Mouse (Mus musculus) embryonic facial prominence, embryonic 11.5 days (tissue): ENCODE data around the gene Dst. TPM values are rescaled to one million over a fixed set of nuclear protein-coding genes. Genes with fewer than 3 reads are reported as not detected.

ENCODE experiments used
- ATAC-seq: fragments of 200-750 bp; cut with Nextera tagmentation; replicated peaks from 2 replicates; pipeline ENCODE4 v1.8.0; 2017; ENCODE audit warnings: low read depth; ENCODE audit not compliant: insufficient number of reproducible peaks, low FRiP score, low TSS enrichment
- DNase-seq: peaks from one replicate; pipeline ENCODE4 v3.0.0-alpha.2; 2015; ENCODE audit warnings: low spot score
- H3K27ac ChIP-seq: fragments of 300-500 bp; sonication (generic); replicated peaks from 2 replicates; pipeline ENCODE4 v1.5.1; 2014; ENCODE audit warnings: mild to moderate bottlenecking, low read depth, low read length, control low read depth
- H3K27me3 ChIP-seq: fragments of 300-500 bp; sonication (generic); 2 replicates; pipeline ENCODE4 v1.6.1; 2014; ENCODE audit warnings: mild to moderate bottlenecking, low read length, moderate library complexity, mixed read lengths; ENCODE audit not compliant: control insufficient read depth, insufficient read depth
- H3K36me3 ChIP-seq: fragments of 300-500 bp; sonication (generic); replicated peaks from 2 replicates; pipeline ENCODE4 v1.6.1; 2014; ENCODE audit warnings: low read depth, mild to moderate bottlenecking, low read length, moderate library complexity, mixed read lengths; ENCODE audit not compliant: control insufficient read depth, insufficient read depth
- H3K4me1 ChIP-seq: fragments of 300-500 bp; sonication (generic); 2 replicates; pipeline ENCODE4 v1.6.1; 2014; ENCODE audit warnings: low read length, mixed read lengths; ENCODE audit not compliant: control insufficient read depth, insufficient read depth
- H3K4me2 ChIP-seq: fragments of 300-500 bp; sonication (generic); 2 replicates; pipeline ENCODE4 v1.6.1; 2014; ENCODE audit warnings: low read depth, mild to moderate bottlenecking, control low read depth, low read length, moderate library complexity
- H3K4me3 ChIP-seq: fragments of 300-500 bp; sonication (generic); 2 replicates; pipeline ENCODE4 v1.5.1; 2014; ENCODE audit warnings: low read depth, low read length, control low read depth
- H3K9ac ChIP-seq: fragments of 300-500 bp; sonication (generic); replicated peaks from 2 replicates; pipeline ENCODE4 v1.6.1; 2014; ENCODE audit warnings: mild to moderate bottlenecking, control low read depth, low read length
- H3K9me3 ChIP-seq: fragments of 300-500 bp; sonication (generic); replicated peaks from 2 replicates; pipeline ENCODE4 v1.6.1; 2016; ENCODE audit warnings: mild to moderate bottlenecking, low read length, inconsistent platforms, mixed read lengths; ENCODE audit not compliant: control insufficient read depth
- WGBS: fragments of 180-500 bp; shearing (Covaris S2); extraction: QIAGEN DNeasy Blood & Tissue Kit; methylation state at CpG from one replicate; pipeline ENCODE4 v1.1.7; 2014; 5-methylcytosine and 5-hydroxymethylcytosine counted together
- polyA plus RNA-seq: library from polyadenylated mRNA; unstranded; fragments of >200 nt; fragmentation: Nextera tagmentation; extraction: Ambion mirVana; gene quantifications from 2 replicates; pipeline ENCODE4 v1.2.1, GENCODE M21; 2014

The Dst gene
- polyA plus RNA-seq, 1 experiment from 2014 or later = 20.7 TPM

GRCm38 (mm10) chr1:34189970-34190369 lies 281.9 kb downstream of the Dst start:
- peak; percentile 38 for DNase-seq
- Histone ChIP-seq H3K4me3 (no peak overlapping the region), H3K36me3 (no peaks in the 10 kb centered on the region), H3K4me1 (no peaks in the 10 kb centered on the region), H3K9me3 (no peaks in the 10 kb centered on the region), H3K27ac (no peak overlapping the region), H3K4me2 (no peak overlapping the region), H3K9ac (no peak overlapping the region), H3K27me3 (no peaks in the 10 kb centered on the region)
- WGBS = 60% methylated on average over 7 of the region's 7 CpGs
- ATAC-seq = no peak

DNA sequence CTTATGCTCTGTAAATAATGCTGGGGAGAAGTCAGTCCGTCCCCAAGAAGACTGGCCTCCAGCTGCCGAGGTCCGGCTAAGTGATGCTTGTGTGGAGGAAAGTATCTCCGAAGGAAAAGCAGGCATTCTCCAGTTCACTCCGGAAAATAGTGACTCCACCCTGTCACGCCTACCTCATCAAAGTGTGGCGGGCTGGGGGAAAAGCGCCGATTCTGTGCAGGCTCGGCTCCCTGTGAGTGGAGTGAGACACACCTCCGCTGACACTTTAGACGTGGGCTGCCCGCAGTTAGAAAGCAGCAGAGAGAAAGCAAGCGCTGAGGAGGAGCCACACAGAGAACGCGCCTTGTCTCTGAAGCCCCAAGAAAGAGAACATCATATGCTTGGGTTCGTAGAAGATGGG lies 284.1 kb downstream of the Dst start:
- Histone ChIP-seq H3K4me3 (no peak overlapping the region), H3K9ac (no peak overlapping the region), H3K4me2 (no peak overlapping the region), H3K4me1 (no peaks in the 10 kb centered on the region), H3K27ac (no peak overlapping the region), H3K9me3 (no peaks in the 10 kb centered on the region), H3K36me3 (no peaks in the 10 kb centered on the region), H3K27me3 (no peaks in the 10 kb centered on the region)
- 95% methylated on average over 17 of the region's 17 CpGs for WGBS
- ATAC-seq = no peak
- no peak for DNase-seq

- Histone ChIP-seq H3K4me2 (no peak overlapping the region), H3K4me3 (no peak overlapping the region), H3K9ac (no peak overlapping the region), H3K4me1 (no peaks in the 10 kb centered on the region), H3K27ac (no peak overlapping the region), H3K36me3 (no peaks in the 10 kb centered on the region; the same call in none of the 2 replicates), H3K27me3 (no peaks in the 10 kb centered on the region), H3K9me3 (no peaks in the 10 kb centered on the region)
- 90% methylated on average over 18 of the region's 18 CpGs for WGBS
- ATAC-seq (no peak), DNase-seq (no peak)
Measured at GRCm38 (mm10) chr1:34200791-34201190, 292.8 kb downstream of the Dst start.

DNA sequence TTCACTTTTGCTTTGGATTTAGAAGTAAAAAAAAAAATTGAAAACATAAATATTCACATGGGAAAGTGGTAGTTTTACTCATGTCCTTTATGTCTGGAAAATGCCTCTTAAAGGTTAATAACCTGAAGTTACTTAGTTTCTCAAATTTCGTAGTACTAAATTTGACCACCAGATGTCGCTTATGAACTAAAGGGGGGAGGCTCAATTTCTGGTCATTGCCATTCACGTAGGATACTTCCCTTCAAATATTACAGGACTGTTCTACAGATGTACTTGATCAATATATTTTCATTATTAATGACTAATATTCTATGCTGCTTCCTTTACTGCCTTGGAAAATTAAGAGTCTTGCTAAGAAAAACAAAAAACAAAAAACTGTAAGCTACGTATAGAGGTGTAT lies 293.5 kb downstream of the Dst start:
- Histone ChIP-seq H3K36me3 (no peaks in the 10 kb centered on the region; the same call in none of the 2 replicates), H3K9ac (no peak overlapping the region), H3K9me3 (no peaks in the 10 kb centered on the region), H3K27ac (no peak overlapping the region), H3K4me2 (no peak overlapping the region), H3K4me1 (no peaks in the 10 kb centered on the region), H3K4me3 (no peak overlapping the region), H3K27me3 (no peaks in the 10 kb centered on the region)
- no peak for ATAC-seq
- WGBS = 52% methylated on average over 4 of the region's 4 CpGs
- DNase-seq = peak; percentile 79

DNA sequence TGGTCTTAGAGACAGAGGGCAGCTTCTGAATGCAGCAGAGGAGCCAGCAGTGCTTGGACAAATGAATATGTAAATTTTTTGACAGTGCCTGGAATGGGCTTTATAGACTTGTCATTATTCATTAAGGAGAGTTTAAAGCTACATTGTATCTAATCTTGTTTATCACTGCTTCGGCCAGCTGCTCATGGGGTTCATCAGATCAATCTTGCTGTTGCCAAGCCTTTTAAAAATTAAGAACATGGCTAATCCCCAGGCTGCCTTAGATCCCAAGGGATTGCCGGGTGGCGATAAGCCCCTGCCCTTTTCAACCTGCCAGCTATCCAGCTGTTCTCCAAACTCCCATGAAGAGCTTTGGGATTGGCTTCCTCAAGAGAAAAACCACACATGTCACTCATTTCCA lies 303.7 kb downstream of the Dst start:
- Histone ChIP-seq H3K4me1 (no peaks in the 10 kb centered on the region), H3K4me3 (no peak overlapping the region), H3K4me2 (no peak overlapping the region), H3K9me3 (no peaks in the 10 kb centered on the region), H3K27me3 (no peaks in the 10 kb centered on the region), H3K27ac (no peak overlapping the region), H3K36me3 (no peaks in the 10 kb centered on the region), H3K9ac (no peak overlapping the region)
- ATAC-seq (no peak), DNase-seq (no peak)
- WGBS = 72% methylated on average over 3 of the region's 3 CpGs

GRCm38 (mm10) chr1:34216456-34216855 lies 308.4 kb downstream of the Dst start:
- Histone ChIP-seq H3K9me3 (no peaks in the 10 kb centered on the region), H3K4me1 (no peaks in the 10 kb centered on the region), H3K36me3 (no peaks in the 10 kb centered on the region), H3K27me3 (no peaks in the 10 kb centered on the region), H3K4me2 (no peak overlapping the region), H3K9ac (no peak overlapping the region), H3K4me3 (no peak overlapping the region), H3K27ac (no peak overlapping the region)
- 67% methylated on average over 2 of the region's 2 CpGs for WGBS
- DNase-seq (no peak), ATAC-seq (no peak)

DNA sequence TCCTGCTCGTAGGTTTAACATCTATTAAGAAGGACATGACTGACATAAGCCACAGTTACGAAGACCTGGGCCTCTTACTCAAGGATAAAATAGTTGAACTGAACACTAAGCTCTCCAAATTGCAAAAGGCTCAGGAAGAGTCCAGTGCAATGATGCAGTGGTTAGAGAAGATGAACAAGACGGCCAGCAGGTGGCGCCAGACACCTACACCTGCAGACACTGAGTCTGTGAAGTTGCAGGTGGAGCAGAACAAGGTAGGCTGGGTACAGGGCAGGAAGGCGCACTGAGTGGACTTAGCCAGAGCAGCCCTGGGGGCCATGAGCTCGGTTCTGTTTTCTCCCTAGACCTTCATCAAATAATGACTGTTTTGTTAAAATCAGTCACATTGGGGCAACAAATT lies 310.3 kb downstream of the Dst start:
- Histone ChIP-seq H3K4me3 (no peak overlapping the region), H3K4me2 (no peak overlapping the region), H3K36me3 (no peaks in the 10 kb centered on the region), H3K9ac (no peak overlapping the region), H3K27me3 (no peaks in the 10 kb centered on the region), H3K9me3 (no peaks in the 10 kb centered on the region), H3K4me1 (no peaks in the 10 kb centered on the region), H3K27ac (no peak overlapping the region)
- DNase-seq (peak; percentile 83), ATAC-seq (0 out of 2 replicates have a peak, but pooled peaks have one; percentile 70)
- WGBS = 36% methylated on average over 6 of the region's 6 CpGs

DNA sequence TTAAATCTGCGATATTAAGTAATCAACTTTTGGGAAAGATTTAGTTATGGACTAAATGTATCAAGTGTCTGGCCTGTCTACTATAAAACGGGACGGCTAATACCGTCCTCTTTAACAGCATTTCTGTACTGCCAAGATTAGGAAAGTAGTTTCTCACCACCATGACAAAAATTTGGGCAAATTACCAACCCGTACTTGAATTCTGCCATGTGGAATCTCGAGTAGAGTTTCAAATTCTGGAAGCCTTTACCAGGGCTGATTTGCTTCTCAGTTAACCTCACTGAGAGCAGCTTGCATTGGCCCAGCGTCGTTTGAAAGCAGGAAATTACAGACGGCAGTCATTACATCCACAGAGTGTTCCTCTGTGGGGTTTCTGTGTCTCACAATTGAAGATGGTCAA lies 310.8 kb downstream of the Dst start:
- no peaks in the 10 kb centered on the region for H3K4me1 ChIP-seq

More for the DNA sequence above, 310.8 kb downstream of the Dst start:
- Histone ChIP-seq H3K27me3 (no peaks in the 10 kb centered on the region), H3K4me3 (no peak overlapping the region), H3K4me2 (no peak overlapping the region), H3K36me3 (peaks cover under 1% of the 10 kb centered on the region; the same call in 1 of the 2 replicates), H3K9me3 (no peaks in the 10 kb centered on the region), H3K27ac (no peak overlapping the region), H3K9ac (no peak overlapping the region)
- DNase-seq (no peak), ATAC-seq (no peak)
- 82% methylated on average over 9 of the region's 9 CpGs for WGBS
